Mouse (Mus musculus): ENCODE data around the gene Clstn1. TPM values are rescaled to one million over a fixed set of nuclear protein-coding genes. Genes with fewer than 3 reads are reported as not detected.
A peak's percentile ranks its signal among the peaks of the same experiment; 100 is the strongest.

Clstn1 gene
- polyA plus RNA-seq, 1 experiment from 2014 or later: 38.9 TPM

DNA sequence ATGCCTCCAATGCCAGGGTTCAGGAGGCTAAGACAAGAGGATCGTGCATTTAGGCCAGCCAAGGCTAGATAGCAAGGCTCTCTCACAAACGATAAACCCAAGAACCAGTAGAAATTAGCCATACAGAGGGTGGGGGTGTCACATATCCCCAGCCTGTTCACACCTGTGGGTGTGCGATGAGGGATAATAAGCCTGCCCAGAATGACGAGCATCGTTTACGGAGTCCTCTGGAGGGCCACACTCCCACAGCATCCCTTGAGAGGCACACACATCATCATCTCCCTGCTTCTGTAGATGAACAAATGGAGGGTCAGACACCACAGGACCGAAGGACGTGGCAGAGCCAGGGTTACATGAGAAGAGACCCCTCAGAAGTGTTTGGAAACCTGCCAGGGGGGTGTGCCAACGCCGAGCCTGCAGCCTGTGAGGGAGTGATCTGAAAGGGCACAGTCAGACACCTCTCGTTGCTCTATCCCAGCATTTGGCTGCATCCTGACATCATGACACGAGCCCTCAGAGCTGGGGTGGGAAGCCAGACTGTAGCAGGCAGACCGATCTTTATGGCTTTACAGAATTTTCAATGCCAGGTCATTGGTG is 8.1 kb upstream of the Clstn1 start:
- no peak for ATAC-seq (ENCODE audit: insufficient number of reproducible peaks, low FRiP score)
- H3K4me1 ChIP-seq (replicated peaks): 0 out of 2 replicates have a peak, but pooled peaks cover under 1% of the 10 kb centered on the region
- no peaks in the 10 kb centered on the region for H3K36me3 ChIP-seq
- no peak overlapping the region for H3K4me2 ChIP-seq
- peaks cover 63% of the 10 kb centered on the region for H3K27me3 ChIP-seq (replicated peaks)
- H3K9me3 ChIP-seq (replicated peaks): no peaks in the 10 kb centered on the region
- no peak overlapping the region for H3K4me3 ChIP-seq
- H3K27ac ChIP-seq (ENCODE audit: poor library complexity, severe bottlenecking): no peak overlapping the region
- WGBS: 64% methylated on average over 13 of the region's 13 CpGs
- H3K9ac ChIP-seq: no peak overlapping the region

DNA sequence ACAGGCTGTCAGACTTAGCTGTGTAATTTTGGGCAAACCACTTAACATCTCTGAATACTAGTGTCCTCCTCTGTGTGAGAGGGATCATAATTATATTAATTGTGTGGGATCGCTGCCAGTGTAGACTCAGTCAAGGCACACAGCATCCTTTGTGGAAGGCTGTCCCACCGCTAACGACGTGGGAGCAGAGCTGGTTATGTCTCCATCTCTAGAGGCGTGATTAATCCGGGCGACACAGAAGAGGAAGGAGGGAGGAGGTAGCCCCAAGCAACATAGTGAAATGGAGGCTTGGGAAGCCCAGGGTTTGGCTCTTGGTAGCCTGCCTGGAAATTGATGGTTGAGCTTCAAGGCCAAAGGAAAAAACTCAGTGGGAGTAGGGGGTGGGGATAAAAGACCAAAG is 7.4 kb upstream of the Clstn1 start:
- H3K27me3 ChIP-seq (replicated peaks): peaks cover 58% of the 10 kb centered on the region
- no peak overlapping the region for H3K9ac ChIP-seq
- H3K4me2 ChIP-seq: no peak overlapping the region
- 66% methylated on average over 7 of the region's 7 CpGs for WGBS
- H3K27ac ChIP-seq (ENCODE audit: poor library complexity, severe bottlenecking): no peak overlapping the region
- H3K4me3 ChIP-seq: no peak overlapping the region
- H3K9me3 ChIP-seq (replicated peaks): no peaks in the 10 kb centered on the region
- no peaks in the 10 kb centered on the region for H3K4me1 ChIP-seq (replicated peaks)
- H3K36me3 ChIP-seq: no peaks in the 10 kb centered on the region
- no peak for ATAC-seq (ENCODE audit: insufficient number of reproducible peaks, low FRiP score)

DNA sequence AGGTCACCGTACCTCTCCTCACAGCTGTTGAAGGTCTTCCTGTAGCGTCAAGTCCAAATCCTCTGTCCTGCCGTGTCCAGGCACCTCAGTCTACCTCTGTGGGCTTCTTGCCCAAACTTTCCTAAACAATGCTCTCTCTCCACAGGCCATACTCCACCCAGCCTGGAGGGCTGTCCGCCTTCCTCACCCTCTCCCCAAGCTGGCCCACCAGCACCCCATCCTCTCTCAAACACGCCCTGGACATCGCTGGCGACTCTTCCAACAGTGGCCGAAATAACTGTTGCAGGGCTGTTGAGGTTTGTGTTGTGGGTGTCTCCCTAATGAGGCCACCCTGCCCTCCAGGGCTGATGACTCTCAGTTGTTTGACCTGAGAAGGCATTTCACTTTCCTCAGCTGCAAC is 1.0 kb upstream of the Clstn1 start:
- no peak for ATAC-seq (ENCODE audit: insufficient number of reproducible peaks, low FRiP score)
- no peak overlapping the region for H3K27ac ChIP-seq (ENCODE audit: poor library complexity, severe bottlenecking)
- no peak overlapping the region for H3K9ac ChIP-seq
- peaks cover 11% of the 10 kb centered on the region for H3K4me1 ChIP-seq (replicated peaks)
- peaks cover 60% of the 10 kb centered on the region for H3K27me3 ChIP-seq (replicated peaks)
- H3K9me3 ChIP-seq (replicated peaks): no peaks in the 10 kb centered on the region
- 73% methylated on average over 8 of the region's 8 CpGs for WGBS
- H3K4me3 ChIP-seq: no peak overlapping the region
- H3K36me3 ChIP-seq: no peaks in the 10 kb centered on the region
- no peak overlapping the region for H3K4me2 ChIP-seq

DNA sequence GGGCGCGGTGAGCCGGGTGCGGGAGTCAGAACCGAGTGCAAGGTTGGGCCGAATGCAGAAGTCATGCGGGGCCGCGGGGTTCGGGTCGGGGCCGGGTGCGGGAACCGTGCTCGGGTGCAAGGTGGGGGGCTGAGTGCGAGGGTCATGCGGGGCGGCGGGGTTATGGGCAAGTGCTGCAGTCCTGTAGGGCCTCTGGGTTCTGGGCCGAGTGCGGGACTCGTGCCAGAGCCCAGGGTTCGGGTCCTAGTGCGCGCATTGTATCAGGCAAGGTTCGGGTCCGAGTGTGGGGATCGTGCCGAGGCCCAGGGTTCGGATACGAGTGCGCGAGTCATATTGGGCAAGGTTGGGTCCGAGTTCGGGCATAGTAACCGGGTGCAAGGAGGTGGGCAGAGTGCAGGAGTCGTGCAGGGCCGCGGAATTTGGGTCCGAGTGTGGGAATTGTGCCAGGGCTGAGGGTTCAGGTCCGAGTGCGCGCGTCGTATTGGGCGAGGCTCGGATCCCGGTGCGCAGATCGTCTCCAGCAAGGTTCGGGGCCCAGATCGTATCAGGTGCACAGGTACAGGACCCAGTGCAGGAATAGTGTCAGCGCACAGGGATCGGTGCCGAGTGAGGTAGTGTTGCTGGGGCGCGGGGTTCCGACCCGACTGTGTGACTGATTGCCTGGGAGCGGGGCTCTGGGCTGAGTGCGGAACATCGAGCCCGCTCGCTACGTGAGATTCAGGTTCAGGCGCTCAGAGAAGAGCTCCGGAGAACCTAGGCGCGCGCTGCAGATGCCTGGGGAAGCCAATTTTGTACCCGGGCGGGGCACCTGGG is 721 bp downstream of the Clstn1 start:
- H3K27ac ChIP-seq (ENCODE audit: poor library complexity, severe bottlenecking): no peak overlapping the region
- ATAC-seq (ENCODE audit: insufficient number of reproducible peaks, low FRiP score): peak; percentile 36
- 0 out of 2 replicates have a peak, but pooled peaks cover 6% of the 10 kb centered on the region for H3K9me3 ChIP-seq (replicated peaks)
- peaks cover 45% of the 10 kb centered on the region for H3K27me3 ChIP-seq (replicated peaks)
- peak overlapping the region; percentile 68 for H3K4me3 ChIP-seq
- WGBS: under 1% methylated on average over 71 of the region's 72 CpGs
- no peaks in the 10 kb centered on the region for H3K36me3 ChIP-seq
- peaks cover 11% of the 10 kb centered on the region for H3K4me1 ChIP-seq (replicated peaks)
- peak overlapping the region; percentile 70 for H3K9ac ChIP-seq
- peak overlapping the region; percentile 94 for H3K4me2 ChIP-seq

DNA sequence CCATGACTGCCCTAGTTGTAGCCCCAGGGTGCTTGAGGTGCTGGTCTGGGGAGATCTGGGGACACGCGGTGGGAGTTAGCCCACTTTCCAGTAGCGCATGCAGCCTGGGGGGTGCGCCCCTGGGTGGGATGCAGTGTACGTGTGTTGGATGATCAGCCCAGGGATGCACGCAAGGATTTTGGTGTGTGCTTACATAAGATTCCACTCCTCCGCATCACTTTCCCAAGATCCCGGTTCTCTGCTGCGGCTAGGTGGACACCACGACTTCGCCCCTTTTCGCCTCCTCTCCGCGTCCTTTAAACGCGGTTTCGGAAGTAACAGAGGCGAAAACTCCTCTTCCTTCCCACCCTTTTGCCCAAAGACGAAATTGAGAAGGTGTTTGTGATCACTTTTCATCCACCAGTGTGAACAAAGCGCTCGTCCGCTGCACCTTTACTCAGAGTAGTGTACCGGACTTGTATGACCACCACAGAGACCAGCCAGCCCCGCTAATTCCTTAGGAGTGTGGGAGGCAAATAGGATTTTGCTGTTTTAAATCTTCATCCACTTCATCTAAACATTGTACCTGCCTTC is 1.4 kb downstream of the Clstn1 start:
- Histone ChIP-seq H3K9me3 (replicated peaks) (0 out of 2 replicates have a peak, but pooled peaks cover 6% of the 10 kb centered on the region), H3K9ac (peak overlapping the region; percentile 70), H3K27me3 (replicated peaks) (peaks cover 43% of the 10 kb centered on the region), H3K27ac (ENCODE audit: poor library complexity, severe bottlenecking) (no peak overlapping the region), H3K4me3 (peak overlapping the region; percentile 68), H3K4me2 (peak overlapping the region; percentile 94), H3K4me1 (replicated peaks) (peaks cover 11% of the 10 kb centered on the region), H3K36me3 (no peaks in the 10 kb centered on the region)
- ATAC-seq (ENCODE audit: insufficient number of reproducible peaks, low FRiP score): peak; percentile 19; the same call in 1 of the 2 replicates
- WGBS: 7% methylated on average over 24 of the region's 24 CpGs

DNA sequence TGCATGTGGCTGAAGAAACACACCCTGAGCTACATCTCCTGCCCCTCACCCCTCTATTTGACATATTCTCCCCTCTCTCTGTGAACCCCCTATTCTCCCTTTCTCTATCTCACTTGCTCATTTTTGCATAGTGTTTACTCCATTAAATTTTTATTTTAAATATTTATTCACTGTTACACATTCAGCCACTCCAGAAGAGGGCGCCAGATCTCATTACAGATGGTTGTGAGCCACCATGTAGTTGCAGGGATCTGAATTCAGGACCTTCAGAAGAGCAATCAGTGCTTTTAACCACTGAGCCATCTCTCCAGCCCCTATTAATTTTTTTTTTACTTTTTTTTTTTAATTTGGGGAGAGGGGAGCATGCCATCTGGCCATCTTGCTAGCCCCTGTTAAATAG is 3.9 kb downstream of the Clstn1 start:
- Histone ChIP-seq H3K4me2 (no peak overlapping the region), H3K9ac (no peak overlapping the region), H3K27me3 (replicated peaks) (peaks cover 27% of the 10 kb centered on the region), H3K4me1 (replicated peaks) (peaks cover 11% of the 10 kb centered on the region), H3K9me3 (replicated peaks) (0 out of 2 replicates have a peak, but pooled peaks cover 6% of the 10 kb centered on the region), H3K4me3 (no peak overlapping the region), H3K27ac (ENCODE audit: poor library complexity, severe bottlenecking) (no peak overlapping the region), H3K36me3 (no peaks in the 10 kb centered on the region)
- no peak for ATAC-seq (ENCODE audit: insufficient number of reproducible peaks, low FRiP score)
- WGBS: 59% methylated on average over 1 of the region's 1 CpGs

DNA sequence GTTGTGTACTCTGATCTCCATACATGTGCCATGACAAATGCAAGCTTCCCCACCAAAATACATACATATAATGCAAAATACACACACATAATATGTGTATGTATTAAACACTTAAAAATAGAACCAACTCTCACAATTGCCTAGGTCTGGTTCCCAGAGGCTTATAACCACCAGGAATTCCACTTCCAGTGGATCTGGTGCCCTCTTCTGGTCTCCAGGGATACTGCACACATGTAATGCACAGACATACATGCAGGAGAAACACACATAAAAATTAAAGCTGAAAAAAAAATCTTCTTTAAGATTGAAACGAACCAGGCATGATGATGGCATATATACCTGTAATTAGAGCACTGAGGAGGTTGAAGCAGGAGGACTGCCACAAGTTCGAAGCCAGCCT is 5.2 kb downstream of the Clstn1 start:
- Histone ChIP-seq H3K27ac (ENCODE audit: poor library complexity, severe bottlenecking) (no peak overlapping the region), H3K9me3 (replicated peaks) (0 out of 2 replicates have a peak, but pooled peaks cover 6% of the 10 kb centered on the region), H3K36me3 (no peaks in the 10 kb centered on the region), H3K27me3 (replicated peaks) (peaks cover 22% of the 10 kb centered on the region), H3K4me2 (no peak overlapping the region), H3K9ac (no peak overlapping the region), H3K4me1 (replicated peaks) (peaks cover 11% of the 10 kb centered on the region), H3K4me3 (no peak overlapping the region)
- WGBS: 88% methylated on average over 2 of the region's 2 CpGs
- ATAC-seq (ENCODE audit: insufficient number of reproducible peaks, low FRiP score): no peak

DNA sequence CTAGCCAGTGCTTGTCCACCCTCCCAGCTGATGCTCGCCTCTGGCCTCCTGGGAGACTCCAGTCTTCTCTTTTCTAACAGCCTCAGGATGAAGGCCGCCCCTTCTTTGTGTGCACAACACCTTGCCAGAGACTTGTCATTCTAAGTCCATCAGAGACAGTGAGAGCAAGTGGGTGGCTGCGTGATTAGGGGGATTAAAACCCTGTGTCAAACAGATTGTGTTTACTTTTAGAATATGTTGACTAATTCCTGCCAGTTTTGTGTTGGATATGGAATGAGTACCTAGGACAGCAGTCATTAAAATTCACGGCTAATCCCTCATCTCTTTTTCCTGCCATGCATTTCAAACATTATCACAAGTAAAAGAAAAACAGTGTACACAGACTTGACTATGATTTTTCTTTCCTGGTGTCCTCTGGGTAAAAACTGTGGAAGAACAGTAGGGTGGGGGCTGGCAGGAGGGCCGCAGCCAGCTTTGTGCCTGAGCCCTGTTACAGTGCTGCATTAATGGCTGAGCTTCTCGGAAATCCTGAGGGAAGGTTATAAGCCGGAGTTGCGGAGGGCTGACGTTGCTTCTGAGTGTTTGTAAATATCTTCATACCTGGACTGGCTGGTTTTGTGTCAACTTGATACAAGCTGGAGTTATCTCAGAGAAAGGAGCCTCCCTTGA is 8.8 kb downstream of the Clstn1 start:
- 78% methylated on average over 9 of the region's 9 CpGs for WGBS
- Histone ChIP-seq H3K4me3 (no peak overlapping the region), H3K4me2 (no peak overlapping the region), H3K27ac (ENCODE audit: poor library complexity, severe bottlenecking) (no peak overlapping the region), H3K36me3 (no peaks in the 10 kb centered on the region), H3K27me3 (replicated peaks) (0 out of 2 replicates have a peak, but pooled peaks cover 2% of the 10 kb centered on the region), H3K9ac (no peak overlapping the region), H3K9me3 (replicated peaks) (0 out of 2 replicates have a peak, but pooled peaks cover 6% of the 10 kb centered on the region), H3K4me1 (replicated peaks) (peaks cover under 1% of the 10 kb centered on the region)
- ATAC-seq (ENCODE audit: insufficient number of reproducible peaks, low FRiP score): no peak

DNA sequence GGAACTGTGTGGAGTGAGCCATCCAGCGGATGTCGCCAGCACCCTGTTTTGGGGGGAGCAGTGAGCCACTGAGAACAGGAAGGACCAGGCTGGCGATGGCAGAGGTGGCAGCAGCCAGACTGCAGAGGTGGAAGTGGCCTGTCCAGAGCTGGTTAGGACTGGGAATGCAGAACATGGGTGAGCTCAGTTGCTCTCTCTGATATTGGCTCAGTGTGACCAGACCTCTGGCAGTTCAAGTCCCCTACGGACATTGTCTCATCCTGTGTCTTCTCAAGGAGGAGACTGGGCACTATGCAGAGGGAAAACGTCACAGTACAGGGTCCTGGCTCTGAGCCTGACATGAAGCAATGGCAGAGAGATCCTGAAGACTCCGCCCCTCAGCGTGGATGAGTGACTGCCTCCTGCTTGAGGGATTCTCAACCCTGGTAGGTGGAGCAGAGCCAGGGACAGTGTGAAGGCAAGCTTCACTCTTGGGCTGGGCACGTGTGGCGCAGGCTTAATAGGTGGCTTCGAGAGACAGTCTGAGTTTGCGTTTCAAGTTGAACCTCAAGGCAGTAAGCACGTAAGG is 11.5 kb downstream of the Clstn1 start:
- no peak overlapping the region for H3K9ac ChIP-seq
- ATAC-seq (ENCODE audit: insufficient number of reproducible peaks, low FRiP score): no peak
- no peaks in the 10 kb centered on the region for H3K36me3 ChIP-seq
- no peak overlapping the region for H3K4me2 ChIP-seq
- H3K27ac ChIP-seq (ENCODE audit: poor library complexity, severe bottlenecking): no peak overlapping the region
- H3K27me3 ChIP-seq (replicated peaks): 0 out of 2 replicates have a peak, but pooled peaks cover 2% of the 10 kb centered on the region
- peaks cover 22% of the 10 kb centered on the region for H3K4me1 ChIP-seq (replicated peaks)
- no peak overlapping the region for H3K4me3 ChIP-seq
- no peaks in the 10 kb centered on the region for H3K9me3 ChIP-seq (replicated peaks)
- WGBS: 72% methylated on average over 12 of the region's 12 CpGs

DNA sequence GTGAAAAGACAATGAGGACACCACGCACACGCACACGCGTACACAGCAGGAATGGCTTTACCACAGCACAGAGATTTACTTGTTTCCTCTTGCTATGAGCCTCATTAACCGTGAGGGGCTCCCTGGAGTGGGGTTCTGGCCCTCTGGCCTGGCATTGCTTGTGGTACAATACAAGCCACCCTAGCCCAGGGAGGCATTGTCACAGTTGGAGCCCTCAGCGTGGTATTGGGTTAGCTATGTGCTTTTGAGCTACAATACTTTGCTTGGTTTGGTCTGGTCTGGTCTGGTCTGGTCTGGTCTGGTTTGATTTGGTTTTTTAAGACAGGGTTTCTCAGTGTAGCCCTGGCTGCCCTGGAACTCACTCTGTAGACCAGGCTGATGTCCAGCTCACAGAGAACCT is 13.3 kb downstream of the Clstn1 start:
- 93% methylated on average over 6 of the region's 6 CpGs for WGBS
- Histone ChIP-seq H3K27ac (ENCODE audit: poor library complexity, severe bottlenecking) (no peak overlapping the region), H3K9me3 (replicated peaks) (peaks cover 2% of the 10 kb centered on the region; the same call in 1 of the 2 replicates), H3K4me2 (no peak overlapping the region), H3K9ac (no peak overlapping the region), H3K36me3 (no peaks in the 10 kb centered on the region), H3K27me3 (replicated peaks) (0 out of 2 replicates have a peak, but pooled peaks cover 2% of the 10 kb centered on the region), H3K4me1 (replicated peaks) (peaks cover 23% of the 10 kb centered on the region), H3K4me3 (no peak overlapping the region)
- ATAC-seq (ENCODE audit: insufficient number of reproducible peaks, low FRiP score): no peak

Measured in heart, embryonic 12.5 days (tissue).